Mouse (Mus musculus): Measurements from ENCODE around the gene Parp8. TPM values are rescaled to one million over a fixed set of nuclear protein-coding genes. Genes with fewer than 3 reads are reported as not detected.
"Not testable (repeated sequence)": the region's sequence is repeated elsewhere in the genome, so short reads cannot be mapped to it uniquely, and the experiment has no call there.

The Parp8 gene
- polyA plus RNA-seq, 1 experiment from 2014 or later: 10.8 TPM

DNA sequence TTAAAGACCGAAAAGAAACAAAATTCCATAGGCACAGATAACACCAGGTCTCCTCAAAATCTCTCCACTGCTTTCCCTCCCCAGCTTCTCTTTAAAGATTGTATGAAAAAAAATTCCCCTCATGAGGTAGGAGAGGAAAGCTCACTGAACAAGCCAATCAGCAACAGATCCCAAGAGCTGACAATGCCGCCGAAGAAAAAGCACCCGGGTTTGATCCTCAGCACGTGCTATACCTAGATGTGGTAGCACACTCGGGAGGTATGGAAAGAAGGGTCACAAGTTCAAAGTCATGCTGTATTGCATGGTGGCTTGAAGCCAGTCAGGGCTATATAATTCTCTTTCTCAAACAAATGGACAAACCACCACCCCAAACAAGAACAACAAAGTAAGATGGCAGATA, 76.3 kb downstream of the Parp8 start:
- H3K27ac ChIP-seq: no peak overlapping the region
- no peaks in the 10 kb centered on the region for H3K36me3 ChIP-seq (ENCODE audit: poor library complexity, severe bottlenecking)
- no peak overlapping the region for H3K4me3 ChIP-seq
- H3K27me3 ChIP-seq: no peaks in the 10 kb centered on the region
- WGBS: 90% methylated on average over 6 of the region's 6 CpGs
- ATAC-seq: no peak
- no peaks in the 10 kb centered on the region for H3K4me1 ChIP-seq
- no peak overlapping the region for H3K4me2 ChIP-seq
- H3K9me3 ChIP-seq (replicated peaks): no peaks in the 10 kb centered on the region
- no peak overlapping the region for H3K9ac ChIP-seq

DNA sequence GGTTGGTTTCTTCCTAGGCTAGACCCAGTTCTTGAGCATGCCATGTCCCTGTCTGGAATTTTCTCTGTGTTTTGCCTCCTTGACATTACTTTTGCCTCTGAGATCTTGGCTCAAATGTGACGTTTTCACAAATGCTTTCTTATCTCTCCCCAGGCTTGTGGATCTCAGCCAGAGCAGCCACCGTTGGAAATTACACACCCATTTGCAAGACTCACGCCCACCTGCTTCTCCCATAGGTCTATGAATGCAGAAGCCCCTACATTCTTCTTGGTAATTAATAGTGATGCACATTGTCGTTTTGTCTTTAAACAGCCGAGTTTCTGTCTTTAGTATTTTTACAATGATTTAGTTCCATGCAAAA, 77.1 kb downstream of the Parp8 start:
- no peaks in the 10 kb centered on the region for H3K36me3 ChIP-seq (ENCODE audit: poor library complexity, severe bottlenecking)
- no peak for ATAC-seq
- H3K27ac ChIP-seq: no peak overlapping the region
- no peaks in the 10 kb centered on the region for H3K4me1 ChIP-seq
- H3K4me2 ChIP-seq: no peak overlapping the region
- no peaks in the 10 kb centered on the region for H3K9me3 ChIP-seq (replicated peaks)
- H3K4me3 ChIP-seq: no peak overlapping the region
- H3K9ac ChIP-seq: no peak overlapping the region
- H3K27me3 ChIP-seq: no peaks in the 10 kb centered on the region
- 75% methylated on average over 5 of the region's 5 CpGs for WGBS

DNA sequence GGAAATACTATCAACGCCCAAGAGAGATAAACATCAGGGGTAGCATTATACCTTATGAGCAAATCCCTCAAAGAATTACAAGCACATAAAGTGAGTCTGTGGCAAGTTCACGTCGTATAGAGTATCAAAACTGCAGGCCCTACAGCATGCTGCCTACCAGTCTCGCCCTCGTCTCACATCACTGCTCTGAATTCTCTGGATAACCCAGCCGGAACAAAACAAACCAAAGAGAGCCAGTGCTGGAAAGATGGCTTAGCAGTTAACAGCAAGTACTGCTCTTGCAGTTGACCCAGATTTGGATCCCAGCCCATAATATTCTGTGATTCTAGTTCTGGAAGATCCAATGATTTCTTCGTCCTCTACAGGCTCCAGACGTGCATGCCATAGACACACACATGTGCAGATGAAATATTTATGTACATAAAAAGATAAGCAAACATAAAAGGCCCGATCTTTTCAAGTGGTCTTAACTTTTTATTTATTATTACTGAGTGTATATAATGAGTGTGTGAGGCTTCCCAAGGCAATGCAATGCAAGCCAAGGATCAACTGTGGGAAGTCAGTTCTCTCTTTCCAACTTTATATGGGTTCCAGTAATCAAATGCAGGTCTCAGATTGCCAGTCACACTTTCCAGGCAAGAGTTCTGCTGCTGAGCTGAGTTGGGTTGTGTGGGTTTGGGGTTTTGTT, 77.6 kb downstream of the Parp8 start:
- WGBS: 87% methylated on average over 9 of the region's 9 CpGs
- Histone ChIP-seq H3K36me3 (ENCODE audit: poor library complexity, severe bottlenecking) (no peaks in the 10 kb centered on the region), H3K9me3 (replicated peaks) (no peaks in the 10 kb centered on the region), H3K9ac (no peak overlapping the region), H3K4me1 (no peaks in the 10 kb centered on the region), H3K4me3 (no peak overlapping the region), H3K4me2 (no peak overlapping the region), H3K27ac (no peak overlapping the region), H3K27me3 (no peaks in the 10 kb centered on the region)
- ATAC-seq: 0 out of 2 replicates have a peak, but pooled peaks have one; percentile 16

DNA sequence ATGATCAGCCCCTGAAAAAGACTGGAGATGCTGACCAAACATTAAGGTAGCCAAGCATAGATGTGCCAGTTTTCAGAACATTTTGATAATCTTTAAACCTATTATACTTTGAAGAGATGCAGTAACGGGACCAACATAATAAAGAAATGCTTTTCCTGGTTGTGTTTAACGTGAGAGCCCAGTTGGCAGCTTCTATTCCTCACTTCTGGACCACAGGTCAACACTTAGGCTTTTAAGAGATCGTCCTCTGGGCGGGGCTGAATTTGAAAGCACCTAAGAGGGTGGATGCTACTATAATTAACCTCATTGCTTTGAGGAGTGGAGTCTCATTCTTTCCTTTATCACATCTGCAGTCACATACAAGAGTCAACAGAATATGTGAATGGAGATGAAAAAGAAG, 78.8 kb downstream of the Parp8 start:
- no peaks in the 10 kb centered on the region for H3K36me3 ChIP-seq (ENCODE audit: poor library complexity, severe bottlenecking)
- no peak overlapping the region for H3K4me2 ChIP-seq
- peaks cover 3% of the 10 kb centered on the region; the same call in 1 of the 2 replicates for H3K4me1 ChIP-seq
- 70% methylated on average over 4 of the region's 4 CpGs for WGBS
- H3K4me3 ChIP-seq: no peak overlapping the region
- no peaks in the 10 kb centered on the region for H3K9me3 ChIP-seq (replicated peaks)
- ATAC-seq: no peak
- H3K9ac ChIP-seq: no peak overlapping the region
- no peaks in the 10 kb centered on the region for H3K27me3 ChIP-seq
- no peak overlapping the region for H3K27ac ChIP-seq

DNA sequence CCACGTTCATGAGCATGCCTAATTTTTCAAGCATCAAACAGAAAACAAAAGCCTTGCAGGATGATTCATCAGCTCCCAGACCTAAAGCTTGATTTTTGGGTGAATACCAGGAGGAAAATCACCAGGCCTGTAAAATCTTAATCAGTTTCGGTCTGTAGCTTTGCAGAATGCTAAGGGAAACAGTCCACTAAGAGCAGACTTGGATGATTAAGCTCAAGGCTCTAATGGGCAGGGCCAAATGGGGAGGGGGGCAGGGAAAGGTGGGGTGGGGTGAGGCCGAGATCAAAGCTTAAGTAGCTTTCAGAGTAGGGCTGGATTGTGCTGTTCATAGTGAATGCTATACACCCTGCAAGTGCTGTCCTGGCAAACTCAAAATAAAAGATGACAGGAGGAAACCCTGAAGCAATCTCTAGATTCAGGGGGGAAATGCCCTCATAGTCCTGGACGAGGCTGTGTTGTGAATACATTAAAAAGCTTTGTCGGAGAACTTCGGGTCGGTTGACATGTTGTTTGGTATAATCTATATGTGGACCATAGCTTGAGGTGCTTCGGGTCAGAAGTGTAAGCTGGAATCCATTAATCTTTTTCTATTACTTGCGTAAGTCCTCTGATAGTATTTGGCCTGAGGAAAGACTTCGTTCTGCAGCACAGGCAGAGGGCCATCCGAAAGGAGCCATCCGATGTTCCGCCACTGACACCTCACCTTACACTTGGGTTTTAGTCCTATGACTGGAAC, 83.9 kb downstream of the Parp8 start:
- Histone ChIP-seq H3K9me3 (replicated peaks) (no peaks in the 10 kb centered on the region; the same call in 1 of the 2 replicates), H3K27me3 (no peaks in the 10 kb centered on the region), H3K9ac (no peak overlapping the region), H3K27ac (no peak overlapping the region), H3K36me3 (ENCODE audit: poor library complexity, severe bottlenecking) (no peaks in the 10 kb centered on the region), H3K4me2 (no peak overlapping the region), H3K4me3 (no peak overlapping the region), H3K4me1 (peaks cover 16% of the 10 kb centered on the region)
- 64% methylated on average over 13 of the region's 13 CpGs for WGBS
- ATAC-seq: peak; percentile 37; the same call in 1 of the 2 replicates

DNA sequence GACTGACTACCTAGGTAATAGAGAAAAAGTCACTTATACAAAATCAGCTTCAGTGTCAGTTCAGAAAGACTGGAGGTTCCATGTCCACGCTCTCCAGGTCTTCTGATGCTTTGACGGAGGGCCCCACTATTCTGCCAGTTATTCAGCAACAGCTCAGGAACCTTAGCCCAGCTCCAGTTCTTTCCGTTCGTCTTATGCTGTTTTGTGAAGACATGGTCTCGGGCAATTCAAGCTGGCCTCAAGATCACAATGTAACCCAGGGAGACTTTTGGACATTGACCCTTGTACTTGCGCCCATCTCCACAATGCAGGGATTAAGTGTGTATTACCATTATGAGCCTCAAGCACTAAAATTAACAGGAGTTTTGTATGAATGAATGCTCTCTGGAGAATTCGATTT, 84.6 kb downstream of the Parp8 start:
- no peak overlapping the region for H3K4me2 ChIP-seq
- peaks cover 16% of the 10 kb centered on the region for H3K4me1 ChIP-seq
- ATAC-seq: no peak
- H3K9me3 ChIP-seq (replicated peaks): no peaks in the 10 kb centered on the region; the same call in 1 of the 2 replicates
- H3K9ac ChIP-seq: no peak overlapping the region
- no peak overlapping the region for H3K27ac ChIP-seq
- WGBS: 49% methylated on average over 7 of the region's 7 CpGs
- H3K27me3 ChIP-seq: no peaks in the 10 kb centered on the region
- H3K36me3 ChIP-seq (ENCODE audit: poor library complexity, severe bottlenecking): no peaks in the 10 kb centered on the region
- no peak overlapping the region for H3K4me3 ChIP-seq

DNA sequence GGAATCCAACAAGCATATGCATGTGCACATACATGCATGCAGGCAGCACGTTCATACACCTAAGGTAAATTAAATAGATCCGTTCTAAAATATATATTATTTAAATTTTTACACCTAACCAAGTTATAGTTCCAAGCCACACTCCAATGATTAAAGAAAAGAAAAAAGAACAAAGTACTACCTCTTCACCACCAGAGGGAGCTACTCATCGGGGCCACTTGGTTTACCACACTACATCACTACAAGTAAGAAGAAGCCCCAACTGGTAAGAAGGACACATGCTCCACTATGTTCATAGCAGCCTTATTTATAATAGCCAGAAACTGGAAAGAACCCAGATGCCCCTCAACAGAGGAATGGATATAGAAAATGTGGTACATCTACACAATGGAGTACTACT, 88.3 kb downstream of the Parp8 start:
- not testable (repeated sequence) for H3K27ac ChIP-seq; ATAC-seq; H3K27me3 ChIP-seq; H3K36me3 ChIP-seq (ENCODE audit: poor library complexity, severe bottlenecking); H3K9ac ChIP-seq; H3K4me3 ChIP-seq; H3K9me3 ChIP-seq (replicated peaks); H3K4me2 ChIP-seq
- WGBS: 94% methylated on average over 3 of the region's 3 CpGs
- H3K4me1 ChIP-seq: peaks cover 16% of the 10 kb centered on the region

DNA sequence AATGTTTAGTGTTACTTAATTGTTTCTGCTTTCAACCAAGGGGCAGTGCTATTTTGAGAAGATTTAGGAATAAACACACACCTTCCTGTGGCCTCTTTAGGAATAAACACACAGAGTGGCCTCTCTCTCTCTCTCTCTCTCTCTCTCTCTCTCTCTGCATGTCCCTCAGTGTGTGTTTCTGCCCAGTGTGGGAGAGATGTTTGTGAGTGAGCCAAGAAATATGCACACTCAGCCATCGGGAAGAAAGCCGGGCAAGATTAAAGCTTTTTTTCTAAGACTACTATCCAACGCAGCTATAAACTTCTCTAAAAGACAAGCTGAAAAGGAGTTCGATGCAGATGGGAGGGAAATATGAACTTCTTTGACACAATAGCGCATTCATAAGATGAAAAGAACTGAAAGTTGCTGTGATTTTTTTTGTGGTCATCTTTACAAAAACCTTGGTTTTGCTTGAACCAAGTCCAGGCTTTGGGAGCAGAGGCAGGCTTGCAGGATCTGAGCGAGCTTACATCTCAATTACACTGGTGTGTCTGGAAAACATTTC, 107.9 kb downstream of the Parp8 start:
- no peak overlapping the region for H3K4me3 ChIP-seq
- no peak overlapping the region for H3K4me2 ChIP-seq
- ATAC-seq: no peak
- WGBS: 81% methylated on average over 6 of the region's 6 CpGs
- no peaks in the 10 kb centered on the region for H3K27me3 ChIP-seq
- no peaks in the 10 kb centered on the region for H3K4me1 ChIP-seq
- H3K27ac ChIP-seq: no peak overlapping the region
- H3K9ac ChIP-seq: no peak overlapping the region
- no peaks in the 10 kb centered on the region for H3K36me3 ChIP-seq (ENCODE audit: poor library complexity, severe bottlenecking)
- H3K9me3 ChIP-seq (replicated peaks): no peaks in the 10 kb centered on the region

DNA sequence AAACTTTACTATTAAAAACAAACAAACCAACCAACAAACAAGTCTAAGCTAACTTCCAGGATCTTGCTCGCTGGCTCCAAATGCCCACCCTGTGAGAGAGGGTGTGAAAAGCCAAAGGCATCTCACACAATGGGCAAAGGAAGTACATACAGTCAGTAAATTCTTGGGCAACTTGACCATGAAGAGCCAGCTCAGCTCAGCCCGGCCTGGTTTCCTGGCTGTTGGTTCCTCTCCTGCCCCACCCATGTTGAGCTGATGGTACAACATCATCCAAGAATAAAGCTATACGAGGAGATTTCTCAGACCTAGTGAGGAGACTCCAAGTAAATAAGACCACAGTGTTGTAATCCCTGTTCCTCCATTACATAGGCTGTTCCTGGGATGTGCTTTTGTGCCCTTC, 117.1 kb downstream of the Parp8 start:
- H3K4me3 ChIP-seq: no peak overlapping the region
- ATAC-seq: no peak
- no peaks in the 10 kb centered on the region for H3K36me3 ChIP-seq (ENCODE audit: poor library complexity, severe bottlenecking)
- H3K9ac ChIP-seq: no peak overlapping the region
- no peaks in the 10 kb centered on the region for H3K4me1 ChIP-seq
- no peaks in the 10 kb centered on the region for H3K9me3 ChIP-seq (replicated peaks)
- H3K27me3 ChIP-seq: no peaks in the 10 kb centered on the region
- no peak overlapping the region for H3K27ac ChIP-seq
- WGBS: 93% methylated on average over 3 of the region's 3 CpGs
- H3K4me2 ChIP-seq: no peak overlapping the region

DNA sequence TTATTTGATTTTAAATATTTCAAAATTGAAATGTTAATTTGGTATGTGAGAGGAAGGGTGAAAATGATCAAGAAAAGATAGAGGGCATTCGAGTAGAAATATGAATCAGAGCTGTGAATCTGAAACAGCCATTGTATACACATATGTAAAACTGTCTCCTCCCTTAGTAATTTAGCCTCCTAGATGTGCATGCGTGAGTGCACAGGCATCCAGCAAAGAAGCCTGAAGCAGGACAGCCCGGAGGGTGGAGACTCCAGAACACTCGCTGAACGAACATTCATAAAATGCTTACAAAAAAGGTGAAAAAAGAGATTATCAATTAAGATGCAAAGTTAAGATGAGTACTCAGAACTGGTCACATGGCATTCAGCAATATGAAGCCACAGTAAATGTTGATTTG, 121.9 kb downstream of the Parp8 start:
- Histone ChIP-seq H3K4me3 (no peak overlapping the region), H3K27ac (no peak overlapping the region), H3K4me1 (no peaks in the 10 kb centered on the region), H3K27me3 (no peaks in the 10 kb centered on the region), H3K9me3 (replicated peaks) (no peaks in the 10 kb centered on the region), H3K4me2 (no peak overlapping the region), H3K36me3 (ENCODE audit: poor library complexity, severe bottlenecking) (0 out of 2 replicates have a peak, but pooled peaks cover 4% of the 10 kb centered on the region), H3K9ac (no peak overlapping the region)
- no peak for ATAC-seq
- WGBS: 63% methylated on average over 5 of the region's 5 CpGs

DNA sequence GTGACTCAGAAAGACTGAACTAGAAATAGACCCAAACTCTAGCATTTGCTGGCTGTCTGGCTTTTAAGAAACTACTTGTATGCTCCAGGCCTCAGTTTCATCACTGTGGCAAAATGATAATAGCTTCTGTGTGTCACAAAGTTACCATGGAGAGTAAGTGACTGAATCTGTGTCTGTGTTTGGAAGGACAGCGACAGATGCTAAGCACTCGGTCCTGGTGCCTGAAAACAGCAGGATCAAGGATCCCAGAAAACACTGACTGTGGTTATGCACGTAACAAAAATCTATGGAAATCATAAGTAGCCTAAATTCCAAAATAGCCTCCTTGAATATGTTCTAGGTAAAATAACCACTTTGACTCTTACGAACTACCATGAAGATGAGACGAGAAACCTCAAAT, 126.9 kb downstream of the Parp8 start:
- 96% methylated on average over 5 of the region's 5 CpGs for WGBS
- Histone ChIP-seq H3K27ac (no peak overlapping the region), H3K4me3 (no peak overlapping the region), H3K27me3 (no peaks in the 10 kb centered on the region), H3K9me3 (replicated peaks) (no peaks in the 10 kb centered on the region), H3K4me2 (no peak overlapping the region), H3K9ac (no peak overlapping the region), H3K36me3 (ENCODE audit: poor library complexity, severe bottlenecking) (peaks cover 13% of the 10 kb centered on the region; the same call in 1 of the 2 replicates), H3K4me1 (no peaks in the 10 kb centered on the region)
- ATAC-seq: no peak

DNA sequence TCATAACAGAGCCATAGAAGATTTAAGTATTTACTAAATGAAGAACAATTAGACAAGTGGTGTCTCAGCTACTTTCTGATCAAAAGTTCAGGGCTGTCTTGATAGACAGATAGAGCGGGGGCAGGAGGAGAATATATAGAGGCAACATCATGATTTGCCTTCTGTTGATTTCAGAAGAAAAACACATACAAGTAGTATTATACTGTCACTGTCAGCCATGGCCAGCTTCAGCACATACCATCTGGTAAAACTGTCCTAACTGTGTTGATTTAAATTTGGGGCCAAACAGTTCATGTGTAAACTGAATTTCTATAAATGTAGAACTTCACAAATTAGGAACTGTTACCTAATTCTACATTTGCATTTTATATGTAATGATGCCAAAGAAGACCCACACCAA, 127.6 kb downstream of the Parp8 start:
- Histone ChIP-seq H3K4me3 (no peak overlapping the region), H3K4me2 (no peak overlapping the region), H3K4me1 (no peaks in the 10 kb centered on the region), H3K27me3 (no peaks in the 10 kb centered on the region), H3K36me3 (ENCODE audit: poor library complexity, severe bottlenecking) (peaks cover 13% of the 10 kb centered on the region; the same call in 1 of the 2 replicates), H3K27ac (no peak overlapping the region), H3K9me3 (replicated peaks) (no peaks in the 10 kb centered on the region), H3K9ac (no peak overlapping the region)
- ATAC-seq: peak; percentile 16; the same call in 1 of the 2 replicates
- WGBS: 95% methylated on average over 1 of the region's 1 CpGs

All from forebrain, embryonic 13.5 days (tissue).